Mouse (Mus musculus): Measurements from ENCODE around the gene Utp20.

- TF ChIP-seq CTCF (IDR thresholded peaks at IDR 0.05; ENCODE audit: control insufficient read depth, insufficient read depth, insufficient read length) (no peak), MYOD1 (IDR thresholded peaks at IDR 0.05; ENCODE audit: control insufficient read depth, insufficient read length, low read depth) (no peak), CEBPB (IDR thresholded peaks at IDR 0.05; ENCODE audit: low read depth) (no peak), USF1 (IDR thresholded peaks at IDR 0.05; ENCODE audit: low read depth) (no peak), MAX (IDR thresholded peaks at IDR 0.05) (no peak), FOSL1 (IDR thresholded peaks at IDR 0.05; ENCODE audit: insufficient read depth, low read length, poor library complexity, severe bottlenecking) (no peak)
Observed at GRCm38 (mm10) chr10:88834227-88834626, 7.6 kb upstream of the Utp20 start.
